Mouse (Mus musculus) hindbrain, embryonic 11.5 days (tissue): Measurements from ENCODE around the gene Mrgprb4. TPM values are rescaled to one million over a fixed set of nuclear protein-coding genes. Genes with fewer than 3 reads are reported as not detected.

Source experiments
- ATAC-seq: fragments of 200-750 bp; cut with Nextera tagmentation; 2 replicates; pipeline ENCODE4 v1.8.0; 2017; ENCODE audit warnings: mild to moderate bottlenecking, moderate TSS enrichment, moderate library complexity; ENCODE audit not compliant: low FRiP score
- DNase-seq: peaks from one replicate; pipeline ENCODE4 v3.0.0-alpha.2; 2015; ENCODE audit warnings: low spot score
- H3K27ac ChIP-seq: fragments of 300-500 bp; sonication (generic); 2 replicates; pipeline ENCODE4 v1.5.1; 2014; ENCODE audit warnings: mild to moderate bottlenecking, low read depth, low read length
- H3K27me3 ChIP-seq: fragments of 300-500 bp; sonication (generic); 2 replicates; pipeline ENCODE4 v1.6.1; 2014; ENCODE audit warnings: mild to moderate bottlenecking, low read length, moderate library complexity, mixed read lengths; ENCODE audit not compliant: control insufficient read depth, insufficient read depth
- H3K36me3 ChIP-seq: fragments of 300-500 bp; sonication (generic); 2 replicates; pipeline ENCODE4 v1.6.1; 2014; ENCODE audit warnings: mild to moderate bottlenecking, low read length, moderate library complexity, mixed read lengths; ENCODE audit not compliant: control insufficient read depth, insufficient read depth
- H3K4me1 ChIP-seq: fragments of 300-500 bp; sonication (generic); replicated peaks from 2 replicates; pipeline ENCODE4 v1.6.1; 2014; ENCODE audit warnings: low read length, mixed read lengths; ENCODE audit not compliant: control insufficient read depth, insufficient read depth
- H3K4me2 ChIP-seq: fragments of 300-500 bp; sonication (generic); replicated peaks from 2 replicates; pipeline ENCODE4 v1.6.1; 2014; ENCODE audit warnings: mild to moderate bottlenecking, low read depth, low read length
- H3K4me3 ChIP-seq: fragments of 300-500 bp; sonication (generic); 2 replicates; pipeline ENCODE4 v1.5.1; 2014; ENCODE audit warnings: low read depth, low read length
- H3K9ac ChIP-seq: fragments of 300-500 bp; sonication (generic); 2 replicates; pipeline ENCODE4 v1.6.1; 2014; ENCODE audit warnings: low read depth, low read length
- H3K9me3 ChIP-seq: fragments of 300-500 bp; sonication (generic); 2 replicates; pipeline ENCODE4 v1.6.1; 2016; ENCODE audit warnings: low read length; ENCODE audit not compliant: control insufficient read depth
- WGBS: fragments of 180-500 bp; shearing (Covaris S2); extraction: QIAGEN DNeasy Blood & Tissue Kit; methylation state at CpG from one replicate; pipeline ENCODE4 v1.1.7; 2014; 5-methylcytosine and 5-hydroxymethylcytosine counted together
- polyA plus RNA-seq: library from polyadenylated mRNA; unstranded; fragments of >200 nt; fragmentation: Nextera tagmentation; extraction: Ambion mirVana; gene quantifications from 2 replicates; pipeline ENCODE4 v1.2.1, GENCODE M21; 2014

The Mrgprb4 gene
- polyA plus RNA-seq = not detected in 2 replicates

DNA sequence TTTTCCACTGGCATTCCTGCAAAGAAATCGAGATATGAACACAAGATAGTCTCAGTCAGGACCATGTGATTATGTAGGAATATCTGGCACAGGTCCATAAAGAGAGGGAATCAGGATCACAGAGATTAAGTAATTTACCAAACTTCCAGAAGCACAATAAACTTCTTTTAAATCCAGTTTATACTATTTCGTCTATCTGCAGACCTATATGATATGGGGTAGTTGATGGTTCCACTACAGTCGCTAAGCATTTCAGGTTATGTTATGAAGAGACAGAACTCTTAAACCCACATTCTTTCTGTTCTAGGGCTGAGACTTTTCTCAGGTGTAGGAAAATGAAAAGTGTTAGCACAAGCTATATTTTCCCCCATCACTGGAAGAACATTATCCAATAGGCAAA is at the start of gene Mrgprb4:
TSS of gene Mrgprb4 (minus strand) at position 101 of the 400 bp plus-strand sequence.
- no peak within 1 kb of the TSS for H3K4me3 ChIP-seq
- DNase-seq (no peak), ATAC-seq (no peak)
- no peaks in the 10 kb centered on the region for H3K4me1 ChIP-seq
- WGBS = 86% methylated on average over 3 of the region's 3 CpGs
- no peaks in the 10 kb centered on the region for H3K36me3 ChIP-seq
- H3K4me2 ChIP-seq = no peak within 1 kb of the TSS
- H3K27ac ChIP-seq = no peak within 1 kb of the TSS
- no peak within 1 kb of the TSS for H3K9ac ChIP-seq
- H3K9me3 ChIP-seq = no peaks in the 10 kb centered on the region
- H3K27me3 ChIP-seq = no peaks in the 10 kb centered on the region

DNA sequence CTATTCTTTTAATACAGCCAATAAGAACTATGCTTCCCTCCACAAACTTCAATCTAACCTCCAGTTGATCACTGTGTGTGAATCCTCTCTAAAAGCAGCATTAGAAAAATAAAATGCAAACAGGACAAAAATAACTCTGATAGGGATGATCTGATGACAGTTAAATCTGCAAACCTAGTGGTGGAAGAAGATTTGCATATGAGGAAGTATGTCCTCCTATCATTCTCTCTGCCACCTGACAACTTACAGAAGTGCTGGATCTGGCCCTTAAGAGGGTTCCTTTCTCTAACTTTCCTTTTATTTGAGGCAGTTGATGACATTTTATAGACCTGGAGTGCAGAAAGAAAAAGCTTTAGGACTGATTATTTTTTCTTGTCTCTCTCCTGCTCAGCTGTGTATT is 27.0 kb upstream of the Mrgprb4 start:
- no peak for ATAC-seq
- H3K4me2 ChIP-seq = no peak overlapping the region
- H3K27ac ChIP-seq = no peak overlapping the region
- no peaks in the 10 kb centered on the region for H3K4me1 ChIP-seq
- no peak overlapping the region for H3K9ac ChIP-seq
- no peak overlapping the region for H3K4me3 ChIP-seq
- H3K9me3 ChIP-seq = no peaks in the 10 kb centered on the region
- H3K27me3 ChIP-seq = no peaks in the 10 kb centered on the region
- DNase-seq = no peak
- H3K36me3 ChIP-seq = no peaks in the 10 kb centered on the region

DNA sequence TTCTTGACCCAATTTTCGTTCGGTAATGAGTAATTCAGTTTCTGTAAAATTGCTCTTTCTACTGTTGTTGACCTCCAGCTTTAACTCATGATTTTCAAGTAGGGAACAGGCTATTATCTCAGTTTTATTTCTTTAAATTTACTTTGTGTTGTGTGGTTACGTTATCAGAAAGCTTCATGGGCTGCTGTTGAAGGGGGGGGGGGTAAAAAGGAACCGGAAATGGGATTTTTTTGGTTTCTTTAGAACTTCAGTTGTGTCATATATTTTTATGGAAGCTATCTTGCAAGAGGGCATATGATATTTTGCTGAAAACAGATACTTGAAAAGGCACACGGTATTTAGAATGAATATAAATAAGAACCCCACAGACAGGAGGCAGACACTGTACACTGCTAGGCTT is 26.0 kb upstream of the Mrgprb4 start:
- Histone ChIP-seq H3K9ac (no peak overlapping the region), H3K4me2 (no peak overlapping the region), H3K9me3 (no peaks in the 10 kb centered on the region), H3K4me1 (no peaks in the 10 kb centered on the region), H3K36me3 (no peaks in the 10 kb centered on the region), H3K4me3 (no peak overlapping the region), H3K27ac (no peak overlapping the region), H3K27me3 (no peaks in the 10 kb centered on the region)
- DNase-seq (no peak), ATAC-seq (no peak)
- 89% methylated on average over 5 of the region's 5 CpGs for WGBS

DNA sequence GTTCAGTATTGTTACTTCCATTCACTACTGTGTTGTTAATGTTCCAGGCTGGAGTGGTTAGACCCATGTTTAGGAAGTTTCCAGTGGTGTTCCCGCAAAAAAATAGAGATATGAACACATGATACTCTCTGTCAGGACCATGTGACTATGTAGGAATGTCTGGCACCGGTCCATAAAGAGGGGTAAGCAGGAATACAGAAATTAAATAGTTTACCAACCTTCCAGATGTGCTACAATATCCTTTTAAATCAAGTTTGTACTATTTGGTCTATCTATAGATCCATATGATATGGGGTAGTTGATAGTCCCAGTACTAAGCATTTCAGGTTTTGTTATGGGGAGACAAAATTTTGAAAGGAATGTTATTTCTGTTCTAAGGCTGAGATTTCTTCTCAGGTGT is 30.2 kb downstream of the Mrgprb4 start, which contains the start of gene Mrgprb5:
TSS of gene Mrgprb5 (minus strand) at position 101 of the 400 bp plus-strand sequence.
- Histone ChIP-seq H3K9ac (no peak within 1 kb of the TSS), H3K27me3 (no peaks in the 10 kb centered on the region), H3K27ac (no peak within 1 kb of the TSS), H3K36me3 (no peaks in the 10 kb centered on the region), H3K9me3 (no peaks in the 10 kb centered on the region), H3K4me1 (no peaks in the 10 kb centered on the region), H3K4me2 (no peak within 1 kb of the TSS), H3K4me3 (no peak within 1 kb of the TSS)
- ATAC-seq (no peak), DNase-seq (no peak)
- 79% methylated on average over 2 of the region's 2 CpGs for WGBS

DNA sequence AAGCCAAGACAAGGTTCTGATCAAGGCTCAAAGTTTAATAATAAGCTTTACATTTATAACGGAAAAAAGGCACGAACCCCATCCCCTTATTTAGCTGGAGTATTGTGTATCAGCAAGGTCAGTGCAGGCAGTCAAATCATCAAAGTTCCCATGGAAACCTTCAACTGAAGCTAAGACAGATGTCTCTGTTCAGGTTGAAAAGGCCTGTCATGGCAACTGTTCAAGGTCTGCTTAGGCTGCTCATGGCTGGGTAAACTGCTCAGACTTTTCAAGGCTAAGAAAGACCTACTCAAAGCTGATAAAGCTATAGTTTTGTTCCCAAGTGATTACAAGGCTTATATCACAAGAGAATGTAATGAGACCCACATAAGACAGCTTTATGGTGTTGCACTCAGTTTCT is 31.6 kb downstream of the Mrgprb4 start:
- H3K4me1 ChIP-seq = no peaks in the 10 kb centered on the region
- 74% methylated on average over 2 of the region's 2 CpGs for WGBS
- no peak for DNase-seq
- no peak overlapping the region for H3K9ac ChIP-seq
- H3K27me3 ChIP-seq = no peaks in the 10 kb centered on the region
- no peak for ATAC-seq
- no peaks in the 10 kb centered on the region for H3K9me3 ChIP-seq
- no peaks in the 10 kb centered on the region for H3K36me3 ChIP-seq
- H3K4me2 ChIP-seq = no peak overlapping the region
- no peak overlapping the region for H3K27ac ChIP-seq
- H3K4me3 ChIP-seq = no peak overlapping the region

Other genes starting within 250 kb of the Mrgprb4 start
- gene Mrgpra4, start 217.2 kb downstream of the Mrgprb4 start, polyA plus RNA-seq = not detected in 2 replicates
- gene Mrgprx1, start 171.7 kb downstream of the Mrgprb4 start, polyA plus RNA-seq = not detected in 2 replicates
- not detected in 2 replicates for gene Mrgprb5, start 30.3 kb downstream of the Mrgprb4 start, polyA plus RNA-seq
- gene Mrgprb8, start 189.2 kb upstream of the Mrgprb4 start, polyA plus RNA-seq = not detected in 2 replicates